Mouse (Mus musculus) heart, adult 9 months (tissue): ENCODE measurements at regions not wholly inside any gene's neighbourhood (a gene's known extent, or its start where the extent isn't known, plus 50 kb on each side); places are given as distances from the start of the nearest gene placed in this dataset.

Experiments used
- DNase-seq, 2 experiments: peaks; one replicate each; pipeline ENCODE4 v3.0.0; 2022; ENCODE audit warnings: low spot score in 2 of 2

GRCm38 (mm10) chr15:41154551-41155151 lies 1020.5 kb downstream of the 9330182O14Rik start:
- no peak for DNase-seq

GRCm38 (mm10) chr15:41155169-41155638 lies 1021.0 kb downstream of the 9330182O14Rik start:
- peak in 1 of 2 experiments; percentile 18 for DNase-seq

- DNase-seq, result no peak
These were observed 1023.6 kb downstream of the 9330182O14Rik start for GRCm38 (mm10) chr15:41157802-41158201.

- DNase-seq, result peak in 1 of 2 experiments; percentile 4
These were observed 1028.1 kb downstream of the 9330182O14Rik start for GRCm38 (mm10) chr15:41162268-41162667.

- peak in 1 of 2 experiments; percentile 28 for DNase-seq
These were observed 1028.6 kb downstream of the 9330182O14Rik start for GRCm38 (mm10) chr15:41162793-41163192.

GRCm38 (mm10) chr15:41163643-41164358 lies 1029.6 kb downstream of the 9330182O14Rik start:
- DNase-seq, result peak in 1 of 2 experiments; percentile 21

- no peak for DNase-seq
These were observed 1031.4 kb downstream of the 9330182O14Rik start for GRCm38 (mm10) chr15:41165534-41165933.

- no peak for DNase-seq
These were observed 1056.6 kb downstream of the 9330182O14Rik start for GRCm38 (mm10) chr15:41190792-41191191.

- peak in 1 of 2 experiments; percentile 3 for DNase-seq
These were observed 1059.1 kb downstream of the 9330182O14Rik start for GRCm38 (mm10) chr15:41193240-41193639.

GRCm38 (mm10) chr15:41223801-41224200 lies 1089.6 kb downstream of the 9330182O14Rik start:
- DNase-seq, result no peak

- DNase-seq, result no peak
These were observed 1098.4 kb downstream of the 9330182O14Rik start for GRCm38 (mm10) chr15:41232406-41233060.
